Mouse (Mus musculus) olfactory bulb, adult 2 months (tissue): ENCODE results near the gene Ccnj.

Source experiments
- CTCF ChIP-seq: fragments of 200-500 bp; IDR thresholded peaks from 2 replicates; pipeline ENCODE4 v1.5.1; 2012; ENCODE audit warnings: low read depth, mild to moderate bottlenecking, low read length, moderate library complexity; ENCODE audit not compliant: insufficient read depth
- POLR2A ChIP-seq: fragments of 200-500 bp; IDR thresholded peaks from 2 replicates; pipeline ENCODE4 v1.6.1; 2012; ENCODE audit warnings: mild to moderate bottlenecking, low read depth, low read length, moderate library complexity; ENCODE audit not compliant: insufficient read depth

DNA sequence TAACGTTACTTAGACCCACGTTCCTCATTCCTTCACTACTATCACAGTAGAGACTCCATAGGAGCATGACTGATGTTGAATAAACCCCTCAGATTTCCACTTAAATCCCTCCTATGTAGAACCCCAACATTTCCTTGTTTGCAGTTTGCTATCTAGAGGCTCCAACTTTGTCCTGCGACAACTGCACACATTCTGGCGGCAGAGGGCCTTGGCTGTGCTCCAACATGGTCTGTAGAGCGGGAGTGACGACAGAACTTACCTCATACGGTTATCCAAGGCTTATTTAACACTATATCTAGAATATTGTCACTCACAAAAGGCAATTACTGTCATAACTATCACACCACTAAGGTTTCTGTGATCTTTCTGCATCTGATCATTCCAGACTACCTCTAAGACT lies 4.3 kb upstream of the Ccnj start:
- no peak for TF ChIP-seq CTCF
- TF ChIP-seq POLR2A = no peak
